Mouse (Mus musculus) heart, adult 2 months (tissue): ENCODE measurements around the gene Foxr1. TPM values are rescaled to one million over a fixed set of nuclear protein-coding genes. Genes with fewer than 3 reads are reported as not detected.

Experiments used
- DNase-seq, 2 experiments: peaks; one replicate each; pipeline ENCODE4 v3.0.0; 2021
- H3K27ac ChIP-seq: fragments of 200-600 bp; 2 replicates; pipeline ENCODE4 v1.8.1; 2022
- H3K27me3 ChIP-seq: fragments of 200-500 bp; 2 replicates; pipeline ENCODE4 v1.6.1; 2012; ENCODE audit warnings: mild to moderate bottlenecking, low read length, inconsistent platforms, mixed read lengths; ENCODE audit not compliant: control insufficient read depth, insufficient read depth
- H3K36me3 ChIP-seq: fragments of 200-500 bp; 2 replicates; pipeline ENCODE4 v1.6.1; 2012; ENCODE audit warnings: low read length, inconsistent platforms; ENCODE audit not compliant: control insufficient read depth, insufficient read depth
- H3K4me1 ChIP-seq: fragments of 200-500 bp; 2 replicates; pipeline ENCODE4 v1.6.1; 2011; ENCODE audit warnings: low read length; ENCODE audit not compliant: control insufficient read depth, insufficient read depth
- H3K4me3 ChIP-seq: fragments of 200-600 bp; 2 replicates; pipeline ENCODE4 v1.8.1; 2022
- H3K79me2 ChIP-seq: fragments of 200-500 bp; replicated peaks from 2 replicates; pipeline ENCODE4 v1.6.1; 2012; ENCODE audit warnings: mild to moderate bottlenecking, inconsistent platforms, low read length, moderate library complexity, mixed read lengths; ENCODE audit not compliant: control insufficient read depth, insufficient read depth
- H3K9ac ChIP-seq: fragments of 200-500 bp; 2 replicates; pipeline ENCODE4 v1.6.1; 2012; ENCODE audit warnings: low read depth, mild to moderate bottlenecking, control low read depth, inconsistent platforms, low read length, mixed read lengths
- CTCF ChIP-seq: fragments of 200-600 bp; IDR thresholded peaks from 2 replicates; pipeline ENCODE4 v1.8.1; 2022; ENCODE audit warnings: antibody characterized with exemption, mild to moderate bottlenecking, moderate library complexity
- EP300 ChIP-seq: fragments of 200-500 bp; IDR thresholded peaks from 2 replicates; pipeline ENCODE4 v1.6.1; 2011; ENCODE audit warnings: low read depth, low read length, control low read depth; ENCODE audit not compliant: insufficient read depth
- POLR2A ChIP-seq: fragments of 200-500 bp; IDR thresholded peaks from 2 replicates; pipeline ENCODE4 v1.6.1; 2011; ENCODE audit warnings: mild to moderate bottlenecking, low read depth, low read length, control low read depth; ENCODE audit not compliant: insufficient read depth
- WGBS: fragments of 180-500 bp; shearing (Covaris S2); methylation state at CpG from one replicate; pipeline ENCODE4 v1.1.7; 2018; 5-methylcytosine and 5-hydroxymethylcytosine counted together
- intact Hi-C: fragments of 180-260 bp; cut with DNase I; formaldehyde crosslinking; loops from one replicate; pipeline ENCODE4 v1.15.1; 2025
- polyA plus RNA-seq: library from polyadenylated mRNA; depleted of rRNA; stranded (reverse); fragments of >200 nt; gene quantifications from 2 replicates; pipeline ENCODE4 v1.2.3, GENCODE M21; 2012
- total RNA-seq, 2 experiments: library from RNA; stranded (reverse); gene quantifications; 2 replicates each; pipeline ENCODE4 v1.2.3; 2021

Foxr1 gene
- total and polyA plus RNA-seq, 3 experiments = not detected

DNA sequence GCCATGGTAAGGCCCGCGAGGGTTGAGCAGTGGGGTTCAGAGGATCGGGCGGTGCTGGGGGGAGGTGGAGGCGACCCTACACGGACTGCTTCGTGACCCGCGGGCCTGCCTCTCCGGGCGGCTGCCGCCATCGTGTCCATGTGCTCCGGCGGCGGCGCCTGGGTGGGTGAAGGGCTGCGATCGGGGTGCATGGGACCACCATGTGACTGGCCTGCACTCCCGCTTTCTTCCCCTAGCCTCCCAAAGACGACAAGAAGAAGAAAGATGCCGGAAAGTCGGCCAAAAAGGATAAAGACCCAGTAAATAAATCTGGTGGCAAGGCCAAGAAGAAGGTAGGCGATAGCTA is 33.2 kb downstream of the Foxr1 start:
- no peaks in the 10 kb centered on the region for H3K79me2 ChIP-seq
- no peaks in the 10 kb centered on the region for H3K27me3 ChIP-seq
- under 1% methylated on average over 24 of the region's 24 CpGs for WGBS
- H3K4me1 ChIP-seq = peaks cover 1% of the 10 kb centered on the region; the same call in 1 of the 2 replicates
- intact Hi-C loops = no loop called here
- peak overlapping the region; percentile 92 for H3K9ac ChIP-seq
- H3K4me3 ChIP-seq = peak overlapping the region; percentile 79
- H3K36me3 ChIP-seq = peaks cover 12% of the 10 kb centered on the region
- no peak for DNase-seq
- TF ChIP-seq EP300 (no peak), POLR2A (no peak)
- peak overlapping the region; percentile 94 for H3K27ac ChIP-seq

DNA sequence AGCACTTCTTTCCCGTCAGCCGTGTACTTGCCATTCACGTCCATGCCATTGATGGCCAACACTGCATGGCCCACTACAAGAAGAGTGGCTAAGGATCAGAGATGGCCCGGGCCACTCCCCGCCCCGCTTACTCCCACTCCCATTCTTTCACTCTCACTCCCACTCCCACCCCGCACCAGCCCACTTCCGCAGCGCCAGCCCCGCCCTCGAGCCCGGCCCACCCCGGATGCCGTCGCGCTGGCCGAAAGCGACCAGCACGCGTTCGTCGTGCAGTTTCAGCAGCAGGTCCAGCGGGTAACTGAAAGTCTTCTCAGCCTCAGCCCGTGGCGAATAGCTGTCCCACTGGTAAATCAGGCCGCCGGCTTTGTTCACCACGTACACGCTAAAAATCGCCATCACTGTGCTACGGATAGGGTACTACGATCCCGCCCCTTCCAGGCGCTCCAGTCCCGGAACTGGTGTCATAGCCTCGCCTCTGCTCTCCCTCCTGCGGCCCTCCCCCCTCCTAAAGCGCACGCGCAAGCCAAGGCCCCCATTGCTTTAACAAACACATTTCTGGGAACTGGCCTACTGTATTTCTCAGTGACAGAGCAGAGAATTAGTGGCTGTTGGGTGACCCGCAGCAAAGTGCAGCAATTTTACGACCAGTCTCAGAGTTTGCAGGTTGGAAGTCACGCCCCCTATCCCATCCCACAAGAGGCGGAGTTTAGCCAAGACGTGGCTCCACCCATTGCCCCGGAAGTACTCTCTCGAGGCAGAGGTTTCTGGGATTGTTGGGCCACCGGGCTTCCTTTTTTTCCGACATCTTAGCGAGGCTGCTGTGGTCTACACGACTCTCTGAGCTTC is 33.8 kb downstream of the Foxr1 start, which contains the start of the genes Rps25 and Trappc4:
TSS of gene Rps25 (plus strand) at position 234 of the 846 bp plus-strand sequence.
TSS of gene Trappc4 (minus strand) at position 695 of the 846 bp plus-strand sequence.
- H3K27me3 ChIP-seq = no peaks in the 10 kb centered on the region
- WGBS = under 1% methylated on average over 51 of the region's 51 CpGs
- no peaks in the 10 kb centered on the region for H3K79me2 ChIP-seq
- peak within 1 kb of the TSS; percentile 92 for H3K9ac ChIP-seq
- TF ChIP-seq CTCF (no peak), EP300 (peak; percentile 68), POLR2A (peak; percentile 71; the same call in 1 of the 2 replicates)
- intact Hi-C loops = no loop called here
- peak within 1 kb of the TSS; percentile 94 for H3K27ac ChIP-seq
- DNase-seq = peak; percentile 94
- peak within 1 kb of the TSS; percentile 79 for H3K4me3 ChIP-seq
- H3K4me1 ChIP-seq = peaks cover 1% of the 10 kb centered on the region; the same call in 1 of the 2 replicates
- peaks cover 12% of the 10 kb centered on the region for H3K36me3 ChIP-seq

DNA sequence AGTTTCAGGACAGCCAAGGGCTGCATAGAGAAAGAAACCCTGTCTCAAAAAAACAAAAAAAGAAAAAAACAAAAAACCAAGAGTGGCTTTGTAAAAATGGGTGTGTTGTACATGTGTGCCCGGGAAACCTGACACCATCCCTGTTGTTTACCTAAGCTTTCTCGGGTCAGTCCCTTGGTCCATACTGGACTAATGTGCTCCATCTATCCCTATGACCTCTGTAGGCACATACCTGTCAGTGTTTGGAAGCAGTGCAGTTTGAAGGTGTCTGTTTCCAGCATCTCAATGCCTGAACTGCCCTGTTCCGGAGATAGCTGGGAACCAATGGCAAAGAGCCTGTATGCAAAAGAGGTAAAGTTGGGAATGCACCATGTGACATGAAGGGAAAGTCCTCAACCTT is 35.9 kb downstream of the Foxr1 start:
- H3K27ac ChIP-seq = no peak overlapping the region
- 85% methylated on average over 3 of the region's 3 CpGs for WGBS
- no peak for TF ChIP-seq POLR2A
- no peak for TF ChIP-seq EP300
- no peak for TF ChIP-seq CTCF
- H3K36me3 ChIP-seq = peaks cover 7% of the 10 kb centered on the region
- H3K9ac ChIP-seq = no peak overlapping the region
- no peak for DNase-seq
- H3K4me1 ChIP-seq = peaks cover 6% of the 10 kb centered on the region; the same call in 1 of the 2 replicates
- intact Hi-C loops = no loop called here
- no peaks in the 10 kb centered on the region for H3K79me2 ChIP-seq
- no peaks in the 10 kb centered on the region for H3K27me3 ChIP-seq
- H3K4me3 ChIP-seq = no peak overlapping the region

DNA sequence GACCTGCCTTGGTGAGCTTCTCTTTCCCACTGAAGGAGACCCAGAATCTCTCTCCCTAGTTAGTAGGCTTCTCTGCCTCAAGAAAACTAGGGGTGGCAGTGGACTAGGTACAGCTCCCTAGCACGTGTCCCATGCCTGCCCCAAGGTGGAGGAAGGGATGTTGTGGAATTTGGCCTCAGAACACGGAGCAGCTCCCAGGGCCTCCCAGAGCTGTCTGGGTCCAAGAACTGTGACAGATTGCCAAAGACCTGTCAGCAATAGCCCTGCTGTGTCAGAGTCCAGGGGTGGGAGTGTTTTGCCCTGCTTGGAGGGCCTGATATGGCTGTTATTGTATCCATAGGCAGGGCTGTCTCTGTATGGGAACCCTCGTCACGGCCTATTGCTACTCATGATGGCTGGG is 39.9 kb downstream of the Foxr1 start:
- peak overlapping the region; percentile 48 for H3K27ac ChIP-seq
- H3K79me2 ChIP-seq = no peaks in the 10 kb centered on the region
- no peak overlapping the region for H3K4me3 ChIP-seq
- intact Hi-C loops = no loop called here
- 37% methylated on average over 4 of the region's 4 CpGs for WGBS
- H3K27me3 ChIP-seq = no peaks in the 10 kb centered on the region
- no peak for TF ChIP-seq CTCF
- TF ChIP-seq EP300 = 0 out of 2 replicates have a peak, but pooled peaks have one; percentile 45
- TF ChIP-seq POLR2A = no peak
- peaks cover 7% of the 10 kb centered on the region for H3K4me1 ChIP-seq
- peak in 1 of 2 experiments; percentile 75 for DNase-seq
- no peak overlapping the region for H3K9ac ChIP-seq
- no peaks in the 10 kb centered on the region for H3K36me3 ChIP-seq

DNA sequence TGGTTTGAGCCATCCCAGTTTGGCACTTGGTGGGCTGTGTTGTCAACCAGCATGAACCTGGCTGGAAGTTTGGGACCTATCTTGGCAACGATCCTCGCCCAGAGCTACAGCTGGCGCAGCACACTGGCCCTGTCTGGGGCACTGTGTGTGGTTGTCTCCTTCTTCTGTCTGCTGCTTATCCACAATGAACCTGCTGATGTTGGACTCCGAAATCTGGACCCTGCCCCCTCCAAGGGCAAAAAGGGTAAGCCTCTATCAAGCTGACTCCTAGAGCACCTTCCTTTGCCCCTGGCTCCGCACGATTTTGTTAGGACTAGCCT is 41.2 kb downstream of the Foxr1 start:
- intact Hi-C loops = no loop called here

DNA sequence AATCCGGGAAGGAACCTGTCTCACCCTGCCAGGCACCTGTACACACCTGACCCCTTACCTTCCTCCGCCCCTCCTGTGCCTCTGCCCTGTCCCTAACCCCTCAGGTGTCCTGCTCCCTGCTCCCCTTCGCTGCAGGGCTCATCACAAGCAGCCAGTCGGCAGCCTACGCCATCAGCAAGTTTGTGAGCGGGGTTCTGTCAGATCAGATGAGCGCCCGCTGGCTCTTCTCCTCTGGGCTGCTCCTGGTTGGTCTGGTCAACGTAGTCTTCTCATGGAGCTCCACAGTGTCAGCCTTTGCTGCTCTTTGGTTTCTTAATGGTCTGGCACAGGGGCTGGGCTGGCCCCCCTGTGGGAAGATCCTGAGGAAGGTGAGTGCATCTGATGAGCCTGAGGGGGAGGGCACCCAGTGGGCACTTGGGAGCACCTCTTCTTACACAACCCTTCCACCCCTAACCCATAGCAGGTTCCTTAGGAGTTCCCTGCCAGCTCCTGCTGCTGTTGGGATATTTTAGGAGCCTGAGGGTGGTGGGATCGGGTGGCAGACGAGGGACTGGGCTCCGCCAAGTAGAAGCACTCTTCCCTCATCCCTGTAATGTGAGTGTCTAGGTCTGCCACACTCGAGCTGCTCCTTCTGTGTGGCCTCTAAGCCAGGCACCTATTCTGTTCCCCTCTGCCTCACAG is 41.7 kb downstream of the Foxr1 start:
- no peak for TF ChIP-seq EP300
- no peak for TF ChIP-seq POLR2A
- no peak for TF ChIP-seq CTCF
- Histone ChIP-seq H3K27ac (peak overlapping the region; percentile 36; the same call in 1 of the 2 replicates), H3K36me3 (no peaks in the 10 kb centered on the region), H3K79me2 (no peaks in the 10 kb centered on the region), H3K4me3 (no peak overlapping the region), H3K9ac (no peak overlapping the region), H3K27me3 (no peaks in the 10 kb centered on the region), H3K4me1 (peaks cover 8% of the 10 kb centered on the region)
- intact Hi-C loops = no loop called here
- WGBS = 77% methylated on average over 13 of the region's 13 CpGs
- no peak for DNase-seq

More for the DNA sequence above, 41.2 kb downstream of the Foxr1 start:
- Histone ChIP-seq H3K79me2 (no peaks in the 10 kb centered on the region), H3K4me3 (no peak overlapping the region), H3K4me1 (peaks cover 8% of the 10 kb centered on the region), H3K27me3 (no peaks in the 10 kb centered on the region), H3K36me3 (no peaks in the 10 kb centered on the region), H3K27ac (peak overlapping the region; percentile 36; the same call in 1 of the 2 replicates), H3K9ac (no peak overlapping the region)
- peak in 1 of 2 experiments; percentile 60 for DNase-seq
- 71% methylated on average over 6 of the region's 6 CpGs for WGBS
- TF ChIP-seq EP300 (no peak), POLR2A (no peak), CTCF (no peak)
